Mouse (Mus musculus) skeletal muscle tissue, adult 2 months (tissue): ENCODE measurements around the gene Gm17428.
"Not testable (repeated sequence)": the region's sequence is repeated elsewhere in the genome, so short reads cannot be mapped to it uniquely, and the experiment has no call there.

Experiments used
- DNase-seq: peaks from one replicate; pipeline ENCODE4 v3.0.0-alpha.2; 2012; ENCODE audit warnings: low read depth, low spot score

Gene Gm17428

DNA sequence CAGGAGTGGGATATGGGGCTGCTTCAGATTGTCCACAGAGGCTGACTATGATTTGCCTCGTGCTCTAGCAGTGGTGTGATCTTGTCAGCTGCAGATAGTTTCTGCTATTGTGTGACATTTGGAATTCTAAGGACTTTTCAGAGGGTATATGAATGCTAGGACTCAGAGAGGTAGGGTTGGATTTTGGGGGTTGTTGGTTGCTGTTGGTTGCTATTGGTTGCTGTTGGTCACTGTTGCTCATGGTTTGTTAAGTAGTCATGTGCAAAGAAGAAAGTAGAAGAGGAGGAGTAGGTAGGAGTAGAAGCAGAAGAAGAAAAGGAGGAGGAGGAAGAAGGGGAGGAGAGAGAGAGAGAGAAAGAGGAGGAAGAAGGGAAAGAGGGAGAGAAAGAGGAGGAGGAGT is at the start of gene Gm17428:
Gene Gm17428 (plus strand): TSS at position 301 of the 400 bp plus-strand sequence.
- DNase-seq: no peak

GRCm38 (mm10) chr14:54927296-54927695 is 49.4 kb upstream of the Gm17428 start:
- no peak for DNase-seq

GRCm38 (mm10) chr14:54929801-54930200 is 46.9 kb upstream of the Gm17428 start:
- DNase-seq: no peak

GRCm38 (mm10) chr14:54930431-54930830 is 46.3 kb upstream of the Gm17428 start:
- no peak for DNase-seq

- no peak for DNase-seq
Observed at GRCm38 (mm10) chr14:54932645-54933150, 44.0 kb upstream of the Gm17428 start, which contains the start of gene Il25. Gene Il25 (plus strand): TSS chr14:54932695.

DNA sequence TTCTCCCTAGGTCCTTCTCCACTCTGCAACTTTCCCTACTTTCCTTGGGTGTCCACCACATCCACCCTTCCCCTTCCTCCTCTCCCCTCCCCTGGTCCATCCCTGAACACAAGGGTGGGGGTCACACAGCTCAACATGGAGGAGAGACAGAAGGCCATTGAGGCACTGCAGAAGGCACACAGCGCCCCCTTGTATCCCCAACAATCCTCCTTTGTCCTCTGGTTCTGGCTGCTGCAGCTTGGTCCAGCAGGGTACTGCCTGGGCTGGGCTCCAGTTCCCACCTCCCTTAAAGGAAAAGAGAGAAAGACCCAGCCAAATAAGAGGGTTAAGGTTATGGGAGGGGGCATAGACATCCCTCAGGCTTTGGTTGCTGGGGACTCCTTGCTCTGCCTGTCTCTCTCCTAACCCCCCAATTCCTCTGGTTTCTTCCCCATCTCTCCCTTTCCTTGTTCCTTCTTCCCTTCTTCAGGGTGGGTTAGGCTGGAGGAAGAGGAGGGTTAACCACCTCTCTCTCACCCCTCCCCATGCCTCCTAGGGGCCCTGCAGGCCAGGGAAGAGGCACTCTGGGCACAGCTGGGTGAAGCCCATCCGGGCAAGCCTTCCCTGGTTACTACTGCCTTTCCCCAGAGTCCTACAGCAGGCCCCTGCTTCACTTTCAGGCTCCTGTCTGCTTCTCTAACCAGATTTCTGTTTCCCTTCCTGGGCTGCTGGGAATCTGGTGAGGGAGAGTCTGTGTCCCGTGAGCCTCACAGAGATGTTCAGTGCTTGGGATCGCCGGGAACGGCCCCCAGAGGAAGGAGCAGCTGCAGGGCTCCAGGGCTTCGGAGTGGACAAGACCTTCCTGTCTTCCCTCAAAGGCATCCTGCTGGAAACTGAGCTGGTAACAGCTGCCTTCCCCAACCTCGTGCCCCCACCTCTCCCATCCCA is 40.6 kb upstream of the Gm17428 start, which contains the start of gene Cmtm5:
Gene Cmtm5 (plus strand): TSS at position 358 of the 927 bp plus-strand sequence.
- no peak for DNase-seq

GRCm38 (mm10) chr14:54936831-54937160 is 39.9 kb upstream of the Gm17428 start:
- no peak for DNase-seq

GRCm38 (mm10) chr14:54937361-54938182 is 39.2 kb upstream of the Gm17428 start:
- DNase-seq: no peak

GRCm38 (mm10) chr14:54938431-54939219 is 38.1 kb upstream of the Gm17428 start:
- DNase-seq: no peak

DNA sequence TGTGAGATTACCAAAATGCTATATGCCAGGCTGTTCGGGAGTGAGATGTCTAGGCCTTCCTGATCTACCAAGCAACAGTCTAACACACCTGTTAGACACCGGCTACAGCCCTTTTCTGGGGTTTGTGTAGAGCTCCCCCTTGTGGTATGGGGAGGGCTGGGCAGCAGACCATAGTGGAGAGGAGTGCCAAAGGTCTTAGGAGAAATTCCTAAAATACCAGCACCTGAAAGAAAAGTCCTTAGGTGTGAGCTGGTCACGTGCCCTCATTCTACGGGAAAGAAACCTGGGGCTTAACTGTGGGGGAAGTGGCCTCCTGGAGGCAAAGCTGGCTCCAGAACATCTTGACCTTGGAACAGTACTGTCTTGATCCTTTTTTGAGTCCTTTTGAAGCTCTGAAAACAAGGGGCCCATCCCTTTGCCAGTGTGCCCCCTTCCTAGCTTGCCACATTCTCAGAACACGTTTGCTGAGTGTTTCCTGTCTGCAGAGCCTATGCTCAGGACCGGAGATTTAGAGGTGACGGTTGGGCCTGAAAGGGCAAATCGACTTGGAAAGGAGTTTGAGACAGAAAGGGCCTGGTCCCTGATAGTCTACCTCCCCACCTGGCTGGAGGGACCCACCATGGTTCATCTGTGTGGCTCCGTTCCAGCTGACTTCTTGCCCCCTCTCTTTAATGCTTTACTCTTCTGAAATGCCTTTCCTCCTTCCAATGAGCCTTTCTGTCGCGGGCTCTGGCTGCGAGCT is 37.1 kb upstream of the Gm17428 start:
- peak; percentile 44 for DNase-seq

- DNase-seq: no peak
Observed at GRCm38 (mm10) chr14:54940176-54940530, 36.6 kb upstream of the Gm17428 start.

- DNase-seq: no peak
Observed at GRCm38 (mm10) chr14:54941024-54941978, 35.4 kb upstream of the Gm17428 start.

DNA sequence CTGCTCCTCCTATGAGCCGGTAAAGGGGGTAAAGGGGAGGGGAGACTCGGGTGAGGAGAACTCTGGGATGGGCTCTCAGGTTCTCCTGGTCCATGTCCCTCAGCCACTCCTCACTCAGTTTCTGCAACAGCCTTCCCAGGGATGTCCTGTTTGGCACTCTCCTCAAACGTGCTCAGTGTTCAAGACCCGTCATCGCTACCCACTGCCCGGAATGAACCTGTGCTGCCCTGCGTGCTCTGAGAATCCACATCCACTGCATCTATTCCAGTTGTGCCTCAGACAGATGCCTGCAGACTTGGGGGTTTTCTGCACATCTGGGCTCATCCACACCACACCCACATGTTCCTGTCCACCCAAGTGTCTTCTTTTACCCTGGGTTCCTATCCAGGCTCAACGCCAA is 34.3 kb upstream of the Gm17428 start:
- no peak for DNase-seq

DNA sequence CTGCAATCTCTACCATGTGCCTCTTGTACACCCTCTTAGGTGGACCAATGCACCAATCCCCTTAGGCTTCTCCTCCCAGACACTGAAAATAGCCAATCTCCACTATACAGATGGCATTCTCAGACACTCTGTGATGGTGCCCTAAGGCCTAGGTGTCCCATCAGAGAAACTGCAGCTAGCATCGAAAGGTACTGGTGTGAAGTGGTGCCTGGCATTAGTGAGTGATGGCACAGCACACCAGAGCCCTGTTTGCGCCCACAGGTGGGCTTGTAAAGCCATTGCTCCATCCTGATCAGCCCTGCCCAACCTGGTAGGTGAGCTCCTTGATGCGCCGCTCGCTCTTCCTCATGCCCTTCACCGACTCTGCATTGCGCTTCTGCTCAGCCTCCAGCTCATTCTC is 32.8 kb upstream of the Gm17428 start:
- DNase-seq: no peak

DNA sequence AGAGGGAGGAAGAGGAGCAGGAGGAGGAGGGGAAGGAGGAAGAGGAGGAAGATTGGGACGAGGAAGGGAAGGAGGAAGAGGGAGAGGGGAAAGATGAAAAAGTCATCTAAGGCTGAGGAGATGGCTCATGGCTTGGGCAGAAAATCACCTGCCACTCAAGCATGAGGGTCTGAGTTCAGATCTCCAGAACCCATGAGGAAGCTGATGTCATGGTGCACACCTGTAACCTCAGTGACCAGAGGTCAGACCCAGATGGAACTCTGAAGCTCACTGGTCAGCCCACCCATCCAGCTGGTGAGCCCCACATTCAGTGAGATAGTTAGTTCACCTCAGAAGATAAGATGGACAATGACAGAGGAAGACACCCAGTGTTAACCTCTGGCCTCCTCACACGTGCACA is 31.8 kb upstream of the Gm17428 start:
- no peak for DNase-seq

DNA sequence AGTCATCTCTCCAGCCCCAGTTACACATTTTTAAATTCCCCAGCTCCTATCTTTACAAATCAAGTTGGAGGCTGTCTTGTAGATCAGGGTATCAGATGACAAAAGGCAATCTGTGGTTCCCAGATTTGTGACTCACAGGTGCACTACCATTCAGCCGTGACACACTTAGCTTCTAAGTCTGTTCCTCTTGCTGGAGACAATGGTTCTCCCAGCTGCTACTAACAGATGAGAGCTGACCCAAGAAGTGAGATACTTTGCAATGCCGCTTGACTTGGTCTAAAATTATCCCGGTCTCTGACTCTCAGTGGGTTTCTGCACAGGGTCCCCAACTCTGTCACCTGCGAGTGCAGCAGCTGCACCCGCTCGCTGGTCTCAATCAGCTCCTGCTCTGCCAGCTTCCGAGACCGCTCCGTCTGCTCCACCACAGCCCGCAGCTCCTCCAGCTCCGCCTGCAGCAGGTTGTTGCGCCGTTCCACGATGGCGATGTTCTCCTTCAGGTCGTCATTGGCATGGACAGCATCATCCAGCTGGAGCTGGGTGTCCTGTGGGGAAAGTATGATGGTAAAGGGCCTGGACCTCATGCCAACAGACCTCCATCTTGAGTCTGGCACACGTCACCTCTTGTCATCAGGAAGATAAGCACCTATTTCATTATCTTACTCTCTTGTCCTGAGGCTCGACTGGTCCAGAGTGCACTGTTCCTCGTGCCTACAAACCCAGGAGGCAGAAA is 30.6 kb upstream of the Gm17428 start:
- DNase-seq: no peak

DNA sequence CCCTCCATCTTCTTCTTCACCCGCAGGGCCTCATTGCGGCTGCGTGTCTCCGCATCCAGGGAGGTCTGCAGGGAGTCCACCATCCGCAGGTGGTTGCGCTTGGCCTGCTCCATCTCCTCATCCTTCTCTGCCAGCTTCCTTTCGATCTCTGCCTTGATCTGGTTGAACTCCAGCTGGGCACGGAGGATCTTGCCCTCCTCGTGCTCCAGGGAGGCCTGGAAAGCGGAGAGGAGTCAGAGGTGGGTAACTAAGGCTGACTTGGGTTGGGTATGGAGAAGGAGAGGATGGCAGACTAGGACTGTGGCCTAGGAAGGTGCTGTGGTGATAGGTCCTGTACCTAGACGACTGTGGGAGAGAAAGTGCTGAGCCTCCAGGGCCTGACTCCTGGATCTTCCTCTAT is 29.7 kb upstream of the Gm17428 start:
- DNase-seq: not testable (repeated sequence)

GRCm38 (mm10) chr14:54948781-54949180 is 28.0 kb upstream of the Gm17428 start:
- DNase-seq: no peak

GRCm38 (mm10) chr14:54950493-54950892 is 26.2 kb upstream of the Gm17428 start:
- DNase-seq: no peak
